ENCODE assay signal across 20 mouse cellular contexts in genomic region chrX:164424821-164425220, GRCm38 (mm10). TPM values are rescaled to one million over a fixed set of nuclear protein-coding genes. Genes with fewer than 3 reads are reported as not detected.
"Had no signal": no experiment of that assay in that cellular context is flagged by ENCODE, and none has a peak within 500 bp of the region (broad histone marks: within the 10 kb centered on the region; RNA-seq: fewer than 3 reads in every experiment).

No protein-coding gene starts in this region.

- H3K9me3 ChIP-seq: limb, embryonic 10.5 days; midbrain, embryonic 15.5 days; neural tube, embryonic 12.5 days; stomach, embryonic 15.5 days had no signal

- H3K9ac ChIP-seq: midbrain, embryonic 15.5 days; neural tube, embryonic 12.5 days; stomach, embryonic 15.5 days had no signal

- DNase-seq: kidney, adult 9 months; kidney, postnatal 36 days; lung, adult 2 months; lung, postnatal 36 days; right cerebral cortex, postnatal 14 days; thymus, adult 2 months; thymus, postnatal 36 days had no signal

- H3K36me3 ChIP-seq: midbrain, embryonic 15.5 days; neural tube, embryonic 12.5 days; stomach, embryonic 15.5 days had no signal

- ATAC-seq: intestine, postnatal 0 days; lung, postnatal 0 days; midbrain, embryonic 15.5 days had no signal

- H3K27ac ChIP-seq: kidney, postnatal 0 days; left cerebral cortex, adult 2 months; limb, embryonic 10.5 days; midbrain, embryonic 15.5 days; neural tube, embryonic 12.5 days; stomach, embryonic 15.5 days had no signal

- H3K4me2 ChIP-seq: midbrain, embryonic 11.5 days; midbrain, embryonic 15.5 days; neural tube, embryonic 12.5 days; stomach, embryonic 15.5 days had no signal

- H3K27me3 ChIP-seq: neural tube, embryonic 12.5 days; stomach, embryonic 15.5 days had no signal

- H3K4me3 ChIP-seq: left cerebral cortex, adult 2 months; limb, embryonic 10.5 days; midbrain, embryonic 15.5 days; neural tube, embryonic 12.5 days; stomach, embryonic 15.5 days had no signal

- H3K4me1 ChIP-seq: neural tube, embryonic 12.5 days; stomach, embryonic 15.5 days had no signal

RNA-seq across cellular contexts. Expression of gene Asb11, which starts 12.0 kb away (rescaled TPM):
- total RNA-seq: megakaryocyte, adult 5-6 weeks; monocyte, adult 5-6 weeks had no signal
- polyA plus RNA-seq: limb, embryonic 10.5 days; midbrain, embryonic 11.5 days; midbrain, embryonic 15.5 days; neural tube, embryonic 12.5 days; spleen, adult 2 months; stomach, embryonic 15.5 days had no signal

RNA-seq across cellular contexts. Expression of gene Vegfd, which starts 51.6 kb away (rescaled TPM):
- total RNA-seq: megakaryocyte, adult 5-6 weeks; monocyte, adult 5-6 weeks; neutrophil, adult 5-6 weeks had no signal
